ENCODE assay signal across 26 mouse cellular contexts in genomic region chr4:137506629-137507028, GRCm38 (mm10). TPM values are rescaled to one million over a fixed set of nuclear protein-coding genes. Genes with fewer than 3 reads are reported as not detected.
DNase-seq lines count a peak whose midpoint lies in the region; ATAC-seq and TF ChIP-seq lines count a peak whose summit lies in the region.
"Had no signal": no experiment of that assay in that cellular context is flagged by ENCODE, and none has a peak within 500 bp of the region (broad histone marks: within the 10 kb centered on the region; RNA-seq: fewer than 3 reads in every experiment).

No protein-coding gene starts in this region.

- H3K4me1 ChIP-seq in heart, embryonic 12.5 days (replicated peaks), result peaks cover 29% of the 10 kb centered on the region
- H3K4me1 ChIP-seq in kidney, postnatal 0 days (replicated peaks; ENCODE audit: insufficient read depth, low read length), result peaks cover 4% of the 10 kb centered on the region; the same call in 1 of the 2 replicates
- H3K4me1 ChIP-seq in lung, postnatal 0 days (ENCODE audit: insufficient read depth, low read depth, low read length), result no peaks in the 10 kb centered on the region

- no peaks in the 10 kb centered on the region for H3K27me3 ChIP-seq in heart, embryonic 12.5 days (replicated peaks)
- no peaks in the 10 kb centered on the region for H3K27me3 ChIP-seq in kidney, postnatal 0 days (ENCODE audit: insufficient read depth, low read length)
- no peaks in the 10 kb centered on the region for H3K27me3 ChIP-seq in lung, postnatal 0 days (replicated peaks; ENCODE audit: insufficient read depth, low read length)
- H3K27me3 ChIP-seq: embryonic facial prominence, embryonic 15.5 days had no signal

- 75% methylated on average over 10 of the region's 10 CpGs for WGBS in heart, embryonic 12.5 days
- WGBS in kidney, postnatal 0 days, result 56% methylated on average over 10 of the region's 10 CpGs
- 43% methylated on average over 10 of the region's 10 CpGs for WGBS in lung, postnatal 0 days

- no peak overlapping the region for H3K9ac ChIP-seq in heart, embryonic 12.5 days
- no peak overlapping the region for H3K9ac ChIP-seq in kidney, postnatal 0 days (ENCODE audit: low read depth, low read length)
- H3K9ac ChIP-seq in lung, postnatal 0 days (replicated peaks; ENCODE audit: low read depth), result no peak overlapping the region
- H3K9ac ChIP-seq: embryonic facial prominence, embryonic 15.5 days had no signal

- no peak for DNase-seq in heart, adult 18-20 months
- DNase-seq in kidney, postnatal 0 days (ENCODE audit: low spot score), result no peak
- no peak for DNase-seq in kidney, postnatal 25 days
- peak; percentile 85 for DNase-seq in lung, postnatal 0 days (ENCODE audit: low spot score)
- DNase-seq in lung, adult 18-20 months, result no peak
- no peak for DNase-seq in MN1 (ENCODE audit: low spot score)
- DNase-seq: adrenal gland, adult 8-10 months; adrenal gland, postnatal 36 days; cerebellum, adult 11 months; cerebellum, adult 8-10 months; cerebellum, postnatal 14 days; embryo, embryonic 11 days; gastrocnemius, postnatal 14 days had no signal

- H3K9me3 ChIP-seq in heart, embryonic 12.5 days (replicated peaks), result no peaks in the 10 kb centered on the region
- no peaks in the 10 kb centered on the region for H3K9me3 ChIP-seq in kidney, postnatal 0 days (replicated peaks; ENCODE audit: low read length)
- no peaks in the 10 kb centered on the region for H3K9me3 ChIP-seq in lung, postnatal 0 days (ENCODE audit: low read length)
- H3K9me3 ChIP-seq: embryonic facial prominence, embryonic 15.5 days; forebrain, embryonic 10.5 days had no signal

- no peak overlapping the region for H3K4me2 ChIP-seq in heart, embryonic 12.5 days
- H3K4me2 ChIP-seq in kidney, postnatal 0 days (ENCODE audit: low read length), result no peak overlapping the region
- no peak overlapping the region for H3K4me2 ChIP-seq in lung, postnatal 0 days (replicated peaks; ENCODE audit: low read depth, low read length)
- H3K4me2 ChIP-seq: embryonic facial prominence, embryonic 15.5 days had no signal

- TF ChIP-seq CTCF in kidney, postnatal 0 days (IDR thresholded peaks at IDR 0.05; ENCODE audit: low read depth), result no peak
- TF ChIP-seq CTCF in lung, postnatal 0 days (IDR thresholded peaks at IDR 0.05), result no peak

- no peak overlapping the region for H3K4me3 ChIP-seq in heart, embryonic 12.5 days
- H3K4me3 ChIP-seq in kidney, postnatal 0 days (replicated peaks; ENCODE audit: low read depth, low read length), result no peak overlapping the region
- H3K4me3 ChIP-seq in lung, postnatal 0 days (ENCODE audit: low read depth, low read length), result no peak overlapping the region
- H3K4me3 ChIP-seq: embryonic facial prominence, embryonic 15.5 days; erythroblast, embryonic 14.5 days; forebrain, embryonic 10.5 days had no signal

- 0 out of 2 replicates have a peak overlapping the region, but pooled peaks have one; percentile 13 for H3K27ac ChIP-seq in heart, embryonic 12.5 days (ENCODE audit: poor library complexity, severe bottlenecking)
- peak overlapping the region; percentile 33; the same call in 1 of the 2 replicates for H3K27ac ChIP-seq in kidney, postnatal 0 days
- peak overlapping the region; percentile 38; the same call in 1 of the 2 replicates for H3K27ac ChIP-seq in lung, postnatal 0 days (ENCODE audit: low read length)
- H3K27ac ChIP-seq: embryonic facial prominence, embryonic 15.5 days; forebrain, embryonic 10.5 days had no signal

- ATAC-seq in heart, embryonic 12.5 days (ENCODE audit: insufficient number of reproducible peaks, low FRiP score), result no peak
- 0 out of 2 replicates have a peak, but pooled peaks have one; percentile 50 for ATAC-seq in kidney, postnatal 0 days (replicated peaks; ENCODE audit: low FRiP score, low read depth)
- ATAC-seq in lung, postnatal 0 days, result peak; percentile 88
- ATAC-seq: forebrain, embryonic 14.5 days; hindbrain, embryonic 16.5 days; inflammation-experienced regulatory T-cells, adult 6 months had no signal

- peak; percentile 84 for TF ChIP-seq EP300 in lung, postnatal 0 days (IDR thresholded peaks at IDR 0.05)

- peaks cover 94% of the 10 kb centered on the region for H3K36me3 ChIP-seq in heart, embryonic 12.5 days
- peaks cover 40% of the 10 kb centered on the region; the same call in 1 of the 2 replicates for H3K36me3 ChIP-seq in kidney, postnatal 0 days (ENCODE audit: insufficient read depth, low read length)
- H3K36me3 ChIP-seq in lung, postnatal 0 days (ENCODE audit: insufficient read depth, low read length), result 0 out of 2 replicates have a peak, but pooled peaks cover 15% of the 10 kb centered on the region

RNA-seq across cellular contexts. Expression of gene Hspg2, which starts 38.1 kb away (rescaled TPM):
- polyA plus RNA-seq in heart, embryonic 12.5 days (2016; fragmentation: Nextera tagmentation; extraction: Ambion mirVana), result 51.8 and 61.5 TPM in 2 replicates
- 100 to 1,000 TPM; 153 to 170 TPM for total RNA-seq in heart, adult 18-20 months (2021)
- 31.3 and 34.0 TPM in 2 replicates for polyA plus RNA-seq in kidney, postnatal 0 days (2015; fragmentation: Nextera tagmentation; extraction: Ambion mirVana)
- polyA plus RNA-seq in lung, postnatal 0 days (2015; fragmentation: Nextera tagmentation; extraction: Ambion mirVana), result 20.2 and 25.3 TPM in 2 replicates
- polyA plus RNA-seq: inflammation-experienced regulatory T-cells, adult 6 months had no signal

RNA-seq across cellular contexts. Expression of gene 1700013G24Rik, which starts 53.5 kb away (rescaled TPM):
- not detected in 2 replicates for polyA plus RNA-seq in heart, embryonic 12.5 days (2016; fragmentation: Nextera tagmentation; extraction: Ambion mirVana)
- not detected for total RNA-seq in heart, adult 18-20 months (2021)
- polyA plus RNA-seq in kidney, postnatal 0 days (2015; fragmentation: Nextera tagmentation; extraction: Ambion mirVana), result not detected in 2 replicates
- polyA plus RNA-seq in lung, postnatal 0 days (2015; fragmentation: Nextera tagmentation; extraction: Ambion mirVana), result not detected in 2 replicates
- total RNA-seq: adrenal gland, adult 8-10 months; adrenal gland, postnatal 36 days; common myeloid progenitor, adult 5-6 weeks; ES-E14; gastrocnemius, postnatal 14 days; heart, postnatal 25 days had no signal
- polyA plus RNA-seq: embryonic facial prominence, embryonic 11.5 days; embryonic facial prominence, embryonic 15.5 days; erythroblast, embryonic 14.5 days; forebrain, embryonic 10.5 days; forebrain, embryonic 14.5 days; heart, embryonic 14.5 days; hindbrain, embryonic 11.5 days; hindbrain, embryonic 16.5 days; inflammation-experienced regulatory T-cells, adult 6 months had no signal
